9 mouse cellular contexts compared by ENCODE assay signal in genomic region chr7:16042850-16043775, GRCm38 (mm10). TPM values are rescaled to one million over a fixed set of nuclear protein-coding genes. Genes with fewer than 3 reads are reported as not detected.
DNase-seq lines count a peak whose midpoint lies in the region; ATAC-seq and TF ChIP-seq lines count a peak whose summit lies in the region.
"Had no signal": no experiment of that assay in that cellular context is flagged by ENCODE, and none has a peak within 500 bp of the region (broad histone marks: within the 10 kb centered on the region; RNA-seq: fewer than 3 reads in every experiment).

No protein-coding gene starts in this region.

- no peaks in the 10 kb centered on the region for H3K9me3 ChIP-seq in forebrain, embryonic 14.5 days (replicated peaks; ENCODE audit: control insufficient read depth, low read length)
- no peaks in the 10 kb centered on the region for H3K9me3 ChIP-seq in forebrain, embryonic 11.5 days (ENCODE audit: control insufficient read depth, low read length)
- H3K9me3 ChIP-seq in embryonic facial prominence, embryonic 10.5 days, result no peaks in the 10 kb centered on the region
- no peaks in the 10 kb centered on the region for H3K9me3 ChIP-seq in liver, embryonic 12.5 days (replicated peaks)

- no peaks in the 10 kb centered on the region for H3K27me3 ChIP-seq in forebrain, embryonic 14.5 days (replicated peaks; ENCODE audit: control insufficient read depth, insufficient read depth, low read length)
- no peaks in the 10 kb centered on the region for H3K27me3 ChIP-seq in forebrain, embryonic 11.5 days (ENCODE audit: control insufficient read depth, insufficient read depth, low read length)
- no peaks in the 10 kb centered on the region for H3K27me3 ChIP-seq in embryonic facial prominence, embryonic 10.5 days (replicated peaks; ENCODE audit: low read depth, poor library complexity, severe bottlenecking)
- H3K27me3 ChIP-seq in liver, embryonic 12.5 days (replicated peaks), result no peaks in the 10 kb centered on the region

- H3K9ac ChIP-seq in forebrain, embryonic 14.5 days (ENCODE audit: low read length), result 0 out of 2 replicates have a peak overlapping the region, but pooled peaks have one; percentile 8
- no peak overlapping the region; the same call in 1 of the 2 replicates for H3K9ac ChIP-seq in forebrain, embryonic 11.5 days (ENCODE audit: low read length)
- H3K9ac ChIP-seq in liver, embryonic 12.5 days, result no peak overlapping the region; the same call in 1 of the 2 replicates

- no peak for ATAC-seq in forebrain, embryonic 14.5 days
- no peak for ATAC-seq in forebrain, embryonic 11.5 days (replicated peaks; ENCODE audit: low FRiP score)
- no peak for ATAC-seq in liver, embryonic 12.5 days

- H3K4me2 ChIP-seq in forebrain, embryonic 14.5 days (ENCODE audit: low read length), result no peak overlapping the region
- H3K4me2 ChIP-seq in forebrain, embryonic 11.5 days (ENCODE audit: low read depth, low read length, severe bottlenecking), result no peak overlapping the region
- peak overlapping the region; percentile 43 for H3K4me2 ChIP-seq in liver, embryonic 12.5 days

- 0 out of 2 replicates have a peak overlapping the region, but pooled peaks have one; percentile 14 for H3K27ac ChIP-seq in forebrain, embryonic 14.5 days (ENCODE audit: low read depth, low read length)
- H3K27ac ChIP-seq in forebrain, embryonic 11.5 days (ENCODE audit: low read depth, low read length), result no peak overlapping the region
- peak overlapping the region; percentile 99; the same call in 1 of the 2 replicates for H3K27ac ChIP-seq in layer of hippocampus, adult 2 months
- H3K27ac ChIP-seq in embryonic facial prominence, embryonic 10.5 days (replicated peaks), result peak overlapping the region; percentile 98
- H3K27ac ChIP-seq in liver, embryonic 12.5 days, result no peak overlapping the region

- DNase-seq in forebrain, embryonic 14.5 days (ENCODE audit: low spot score), result no peak
- DNase-seq in forebrain, embryonic 11.5 days (ENCODE audit: low spot score), result no peak
- no peak for DNase-seq in layer of hippocampus, adult 2 months (ENCODE audit: low spot score in 2 of 2)
- no peak for DNase-seq in layer of hippocampus, adult 9-11 months
- no peak for DNase-seq in embryonic facial prominence, embryonic 10.5 days (ENCODE audit: low spot score)
- no peak for DNase-seq in spleen, postnatal 10 days (ENCODE audit: low spot score in 2 of 2)
- DNase-seq in adipocyte (ENCODE audit: low spot score), result no peak
- DNase-seq: adrenal gland, postnatal 10 days had no signal

- 0 out of 2 replicates have a peak, but pooled peaks have one; percentile 14 for TF ChIP-seq CTCF in layer of hippocampus, adult 2 months (conservative IDR thresholded peaks at IDR 0.05)

- peaks cover 20% of the 10 kb centered on the region for H3K4me1 ChIP-seq in forebrain, embryonic 14.5 days (ENCODE audit: control insufficient read depth, insufficient read depth, low read length)
- H3K4me1 ChIP-seq in forebrain, embryonic 11.5 days (replicated peaks; ENCODE audit: control insufficient read depth, insufficient read depth, low read length), result peaks cover 19% of the 10 kb centered on the region; the same call in 1 of the 2 replicates
- peaks cover 40% of the 10 kb centered on the region for H3K4me1 ChIP-seq in embryonic facial prominence, embryonic 10.5 days
- H3K4me1 ChIP-seq in liver, embryonic 12.5 days, result peaks cover 77% of the 10 kb centered on the region

- WGBS in forebrain, embryonic 14.5 days, result 86% methylated on average over 10 of the region's 10 CpGs
- WGBS in forebrain, embryonic 11.5 days, result 81% methylated on average over 10 of the region's 10 CpGs
- 64% methylated on average over 10 of the region's 10 CpGs for WGBS in embryonic facial prominence, embryonic 10.5 days
- 52% methylated on average over 10 of the region's 10 CpGs for WGBS in liver, embryonic 12.5 days (ENCODE audit: insufficient replicate concordance)

- H3K36me3 ChIP-seq in forebrain, embryonic 14.5 days (ENCODE audit: control insufficient read depth, insufficient read depth, low read length), result peaks cover 7% of the 10 kb centered on the region; the same call in 1 of the 2 replicates
- H3K36me3 ChIP-seq in forebrain, embryonic 11.5 days (ENCODE audit: control insufficient read depth, insufficient read depth, low read length), result no peaks in the 10 kb centered on the region
- H3K36me3 ChIP-seq in embryonic facial prominence, embryonic 10.5 days (replicated peaks), result peaks cover 33% of the 10 kb centered on the region
- peaks cover 16% of the 10 kb centered on the region; the same call in 1 of the 2 replicates for H3K36me3 ChIP-seq in liver, embryonic 12.5 days

- no peak overlapping the region for H3K4me3 ChIP-seq in forebrain, embryonic 14.5 days (ENCODE audit: low read depth, low read length)
- no peak overlapping the region for H3K4me3 ChIP-seq in forebrain, embryonic 11.5 days (ENCODE audit: low read depth, low read length)
- H3K4me3 ChIP-seq in layer of hippocampus, adult 2 months, result no peak overlapping the region
- peak overlapping the region; percentile 87 for H3K4me3 ChIP-seq in embryonic facial prominence, embryonic 10.5 days
- no peak overlapping the region for H3K4me3 ChIP-seq in liver, embryonic 12.5 days

RNA-seq across cellular contexts. Expression of gene Bicra, which starts 4.6 kb away (rescaled TPM):
- 4.3 and 6.0 TPM in 2 replicates for polyA plus RNA-seq in forebrain, embryonic 14.5 days (2014; fragmentation: Nextera tagmentation; extraction: Ambion mirVana)
- polyA plus RNA-seq in forebrain, embryonic 11.5 days (2014; fragmentation: Nextera tagmentation; extraction: Ambion mirVana), result 10.9 and 11.6 TPM in 2 replicates
- 10 to 100 TPM; 20.8 to 22.8 TPM for total RNA-seq in layer of hippocampus, adult 2 months (2021)
- 8.9 and 9.2 TPM in 2 replicates for polyA plus RNA-seq in embryonic facial prominence, embryonic 10.5 days (2016; fragmentation: Nextera tagmentation; extraction: Ambion mirVana)
- polyA plus RNA-seq in liver, embryonic 12.5 days (2016; fragmentation: Nextera tagmentation; extraction: Ambion mirVana), result 2.9 and 3.3 TPM in 2 replicates

RNA-seq across cellular contexts. Expression of gene Zfp541, which starts 18.5 kb away (rescaled TPM):
- 0.16 TPM in 1 of 2 replicates, not detected in the other for polyA plus RNA-seq in forebrain, embryonic 14.5 days (2014; fragmentation: Nextera tagmentation; extraction: Ambion mirVana)
- polyA plus RNA-seq in forebrain, embryonic 11.5 days (2014; fragmentation: Nextera tagmentation; extraction: Ambion mirVana), result not detected in 2 replicates
- 1 to 10 TPM in 1 of 2 experiments, under 1 TPM in 1; 0.59 to 1.1 TPM for total RNA-seq in layer of hippocampus, adult 2 months (2021)
- 0.05 TPM in 1 of 2 replicates, not detected in the other for polyA plus RNA-seq in embryonic facial prominence, embryonic 10.5 days (2016; fragmentation: Nextera tagmentation; extraction: Ambion mirVana)
- polyA plus RNA-seq in liver, embryonic 12.5 days (2016; fragmentation: Nextera tagmentation; extraction: Ambion mirVana), result not detected in 2 replicates

RNA-seq across cellular contexts. Expression of gene Napa, which starts 55.1 kb away (rescaled TPM):
- 156 and 164 TPM in 2 replicates for polyA plus RNA-seq in forebrain, embryonic 14.5 days (2014; fragmentation: Nextera tagmentation; extraction: Ambion mirVana)
- polyA plus RNA-seq in forebrain, embryonic 11.5 days (2014; fragmentation: Nextera tagmentation; extraction: Ambion mirVana), result 156 and 167 TPM in 2 replicates
- 100 to 1,000 TPM; 309 to 325 TPM for total RNA-seq in layer of hippocampus, adult 2 months (2021)
- 200 and 202 TPM in 2 replicates for polyA plus RNA-seq in embryonic facial prominence, embryonic 10.5 days (2016; fragmentation: Nextera tagmentation; extraction: Ambion mirVana)
- 163 and 165 TPM in 2 replicates for polyA plus RNA-seq in liver, embryonic 12.5 days (2016; fragmentation: Nextera tagmentation; extraction: Ambion mirVana)

Comparison
In these comparisons a context has a peak if more than half of its experiments do, and no peak if none do; other contexts are left out.
1. H3K27ac ChIP-seq: peak in forebrain, embryonic 14.5 days (single experiment), layer of hippocampus, adult 2 months (single experiment) and embryonic facial prominence, embryonic 10.5 days (single experiment); none in forebrain, embryonic 11.5 days (single experiment) and liver, embryonic 12.5 days (single experiment).